Mouse (Mus musculus): ENCODE data around the gene Smcr8. TPM values are rescaled to one million over a fixed set of nuclear protein-coding genes. Genes with fewer than 3 reads are reported as not detected.
"Not testable (repeated sequence)": the region's sequence is repeated elsewhere in the genome, so short reads cannot be mapped to it uniquely, and the experiment has no call there.

Gene Smcr8
- total and polyA plus RNA-seq, 3 experiments, result 2.4 to 56.1 (median 44.7) TPM

- no peak for ATAC-seq (ENCODE audit: extremely low read depth, insufficient number of reproducible peaks, low FRiP score, poor library complexity, severe bottlenecking)
- Histone ChIP-seq H3K9me3 (replicated peaks) (no peaks in the 10 kb centered on the region), H3K4me1 (ENCODE audit: insufficient read depth, low read depth, low read length) (peaks cover 52% of the 10 kb centered on the region), H3K4me3 (ENCODE audit: low read depth, low read length) (peak overlapping the region; percentile 73), H3K36me3 (replicated peaks) (peaks cover 38% of the 10 kb centered on the region), H3K27me3 (ENCODE audit: insufficient read depth, low read length) (peaks cover 4% of the 10 kb centered on the region; the same call in 1 of the 2 replicates)
- DNase-seq (ENCODE audit: low spot score), result no peak
- TF ChIP-seq CTCF (IDR thresholded peaks at IDR 0.05; ENCODE audit: low read depth, low read length) (no peak), GATA1 (IDR thresholded peaks at IDR 0.05; ENCODE audit: borderline replicate concordance, low read length) (no peak), POLR2AphosphoS5 (IDR thresholded peaks at IDR 0.05; ENCODE audit: insufficient replicate concordance, low read depth, low read length) (no peak), TAL1 (conservative IDR thresholded peaks at IDR 0.05; ENCODE audit: low read depth, low read length) (no peak), GATA2 (IDR thresholded peaks at IDR 0.05; ENCODE audit: borderline replicate concordance, low read depth, low read length) (no peak)
Measured at GRCm38 (mm10) chr11:60809546-60809945, 32.2 kb downstream of the Smcr8 start.

- Histone ChIP-seq H3K4me3 (ENCODE audit: low read depth, low read length) (peak overlapping the region; percentile 73), H3K4me1 (ENCODE audit: insufficient read depth, low read depth, low read length) (peaks cover 52% of the 10 kb centered on the region), H3K27me3 (ENCODE audit: insufficient read depth, low read length) (peaks cover 4% of the 10 kb centered on the region; the same call in 1 of the 2 replicates), H3K36me3 (replicated peaks) (peaks cover 32% of the 10 kb centered on the region), H3K9me3 (replicated peaks) (no peaks in the 10 kb centered on the region)
- ATAC-seq (ENCODE audit: extremely low read depth, insufficient number of reproducible peaks, low FRiP score, poor library complexity, severe bottlenecking), result no peak
- no peak for DNase-seq (ENCODE audit: low spot score)
- TF ChIP-seq TAL1 (conservative IDR thresholded peaks at IDR 0.05; ENCODE audit: low read depth, low read length) (no peak), CTCF (IDR thresholded peaks at IDR 0.05; ENCODE audit: low read depth, low read length) (no peak), GATA1 (IDR thresholded peaks at IDR 0.05; ENCODE audit: borderline replicate concordance, low read length) (no peak), POLR2AphosphoS5 (IDR thresholded peaks at IDR 0.05; ENCODE audit: insufficient replicate concordance, low read depth, low read length) (no peak), GATA2 (IDR thresholded peaks at IDR 0.05; ENCODE audit: borderline replicate concordance, low read depth, low read length) (no peak)
Measured at GRCm38 (mm10) chr11:60810046-60810965, 33.0 kb downstream of the Smcr8 start.

DNA sequence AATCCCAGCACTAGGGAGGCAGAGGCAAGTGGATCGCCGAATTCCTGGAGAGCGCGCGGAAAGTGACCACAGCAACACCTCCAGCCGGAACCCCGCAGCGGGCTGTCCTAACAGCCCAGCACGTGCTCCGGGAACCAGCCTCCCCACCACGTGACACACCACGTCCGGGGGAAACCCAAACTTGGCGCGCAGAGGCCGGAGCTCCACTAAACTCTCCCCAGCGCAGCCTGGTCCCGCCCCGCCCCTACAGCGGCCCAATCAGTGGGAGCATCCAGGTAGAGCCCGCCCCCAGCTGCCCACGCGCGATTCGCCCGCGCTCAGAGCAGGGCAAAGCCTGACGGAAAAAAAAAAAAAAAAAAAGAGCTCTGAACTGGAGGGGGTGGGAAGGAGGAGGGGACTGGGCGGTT is 33.7 kb downstream of the Smcr8 start:
- peaks cover 4% of the 10 kb centered on the region; the same call in 1 of the 2 replicates for H3K27me3 ChIP-seq (ENCODE audit: insufficient read depth, low read length)
- H3K36me3 ChIP-seq (replicated peaks), result peaks cover 26% of the 10 kb centered on the region
- no peaks in the 10 kb centered on the region for H3K9me3 ChIP-seq (replicated peaks)
- TF ChIP-seq GATA1 (IDR thresholded peaks at IDR 0.05; ENCODE audit: borderline replicate concordance, low read length), result no peak
- TF ChIP-seq POLR2AphosphoS5 (IDR thresholded peaks at IDR 0.05; ENCODE audit: insufficient replicate concordance, low read depth, low read length), result no peak
- no peak for TF ChIP-seq CTCF (IDR thresholded peaks at IDR 0.05; ENCODE audit: low read depth, low read length)
- TF ChIP-seq GATA2 (IDR thresholded peaks at IDR 0.05; ENCODE audit: borderline replicate concordance, low read depth, low read length), result no peak
- no peak for TF ChIP-seq TAL1 (conservative IDR thresholded peaks at IDR 0.05; ENCODE audit: low read depth, low read length)
- H3K4me3 ChIP-seq (ENCODE audit: low read depth, low read length), result peak overlapping the region; percentile 73
- ATAC-seq (ENCODE audit: extremely low read depth, insufficient number of reproducible peaks, low FRiP score, poor library complexity, severe bottlenecking), result peak; percentile 99
- DNase-seq (ENCODE audit: low spot score), result peak; percentile 95
- H3K4me1 ChIP-seq (ENCODE audit: insufficient read depth, low read depth, low read length), result peaks cover 48% of the 10 kb centered on the region

DNA sequence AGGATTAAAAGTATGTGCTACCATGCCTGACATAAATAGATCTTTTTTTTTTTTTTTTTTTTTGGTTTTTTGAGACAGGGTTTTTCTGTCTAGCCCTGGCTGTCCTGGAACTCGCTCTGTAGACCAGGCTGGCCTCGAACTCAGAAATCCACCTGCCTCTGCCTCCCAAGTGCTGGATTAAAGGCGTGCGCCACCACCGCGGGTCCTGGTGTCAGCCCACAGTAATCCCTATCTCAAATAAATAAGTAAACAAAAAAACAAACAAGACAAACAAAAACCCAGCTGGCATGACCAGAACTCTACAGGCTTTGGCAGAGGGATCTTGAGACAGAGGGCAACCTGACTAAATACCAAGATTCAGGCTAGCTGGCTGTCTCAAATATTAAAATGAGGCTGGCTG is 34.3 kb downstream of the Smcr8 start, which contains the start of gene Shmt1:
TSS of gene Shmt1 (minus strand) at position 101 of the 400 bp plus-strand sequence.
- Histone ChIP-seq H3K36me3 (replicated peaks) (peaks cover 21% of the 10 kb centered on the region), H3K4me3 (ENCODE audit: low read depth, low read length) (peak within 1 kb of the TSS; percentile 73), H3K4me1 (ENCODE audit: insufficient read depth, low read depth, low read length) (peaks cover 44% of the 10 kb centered on the region)
- not testable (repeated sequence) for ATAC-seq (ENCODE audit: extremely low read depth, insufficient number of reproducible peaks, low FRiP score, poor library complexity, severe bottlenecking); H3K9me3 ChIP-seq (replicated peaks); H3K27me3 ChIP-seq (ENCODE audit: insufficient read depth, low read length); DNase-seq (ENCODE audit: low spot score)

- TF ChIP-seq CTCF (IDR thresholded peaks at IDR 0.05; ENCODE audit: low read depth, low read length) (no peak), GATA2 (IDR thresholded peaks at IDR 0.05; ENCODE audit: borderline replicate concordance, low read depth, low read length) (no peak), POLR2AphosphoS5 (IDR thresholded peaks at IDR 0.05; ENCODE audit: insufficient replicate concordance, low read depth, low read length) (no peak), GATA1 (IDR thresholded peaks at IDR 0.05; ENCODE audit: borderline replicate concordance, low read length) (no peak), TAL1 (conservative IDR thresholded peaks at IDR 0.05; ENCODE audit: low read depth, low read length) (no peak)
- H3K9me3 ChIP-seq (replicated peaks), result no peaks in the 10 kb centered on the region
- H3K4me1 ChIP-seq (ENCODE audit: insufficient read depth, low read depth, low read length), result peaks cover 6% of the 10 kb centered on the region
- H3K36me3 ChIP-seq (replicated peaks), result no peaks in the 10 kb centered on the region
- no peak for DNase-seq (ENCODE audit: low spot score)
- no peak overlapping the region for H3K4me3 ChIP-seq (ENCODE audit: low read depth, low read length)
- H3K27me3 ChIP-seq (ENCODE audit: insufficient read depth, low read length), result peaks cover 28% of the 10 kb centered on the region
- no peak for ATAC-seq (ENCODE audit: extremely low read depth, insufficient number of reproducible peaks, low FRiP score, poor library complexity, severe bottlenecking)
Measured at GRCm38 (mm10) chr11:60816398-60816797, 39.1 kb downstream of the Smcr8 start.

- DNase-seq (ENCODE audit: low spot score) (no peak), ATAC-seq (ENCODE audit: extremely low read depth, insufficient number of reproducible peaks, low FRiP score, poor library complexity, severe bottlenecking) (no peak)
- H3K27me3 ChIP-seq (ENCODE audit: insufficient read depth, low read length), result peaks cover 11% of the 10 kb centered on the region; the same call in 1 of the 2 replicates
- no peaks in the 10 kb centered on the region for H3K9me3 ChIP-seq (replicated peaks)
- H3K36me3 ChIP-seq (replicated peaks), result no peaks in the 10 kb centered on the region
- TF ChIP-seq CTCF (IDR thresholded peaks at IDR 0.05; ENCODE audit: low read depth, low read length), result no peak
- TF ChIP-seq GATA1 (IDR thresholded peaks at IDR 0.05; ENCODE audit: borderline replicate concordance, low read length), result no peak
- TF ChIP-seq POLR2AphosphoS5 (IDR thresholded peaks at IDR 0.05; ENCODE audit: insufficient replicate concordance, low read depth, low read length), result no peak
- no peak for TF ChIP-seq GATA2 (IDR thresholded peaks at IDR 0.05; ENCODE audit: borderline replicate concordance, low read depth, low read length)
- no peak for TF ChIP-seq TAL1 (conservative IDR thresholded peaks at IDR 0.05; ENCODE audit: low read depth, low read length)
- no peak overlapping the region for H3K4me3 ChIP-seq (ENCODE audit: low read depth, low read length)
- H3K4me1 ChIP-seq (ENCODE audit: insufficient read depth, low read depth, low read length), result peaks cover 8% of the 10 kb centered on the region; the same call in 1 of the 2 replicates
Measured at GRCm38 (mm10) chr11:60823771-60824170, 46.4 kb downstream of the Smcr8 start.

All from G1E (cell line).